Mouse (Mus musculus) CD4-positive, CD25-positive, alpha-beta regulatory T cell, adult 2 months (primary cell): Measurements from ENCODE around the gene Eddm3b.

Source experiments
- DNase-seq: peaks from one replicate; pipeline ENCODE4 v3.0.0-alpha.2; 2012; ENCODE audit warnings: low read depth, low spot score

Eddm3b gene

GRCm38 (mm10) chr14:51113916-51114560 lies at the start of gene Eddm3b:
Eddm3b (plus strand) TSS chr14:51114426.
- no peak for DNase-seq

- no peak for DNase-seq
Observed at GRCm38 (mm10) chr14:51068956-51069355, 45.3 kb upstream of the Eddm3b start.

- peak; percentile 82 for DNase-seq
Observed at GRCm38 (mm10) chr14:51069617-51070016, 44.6 kb upstream of the Eddm3b start.

- DNase-seq = no peak
Observed at GRCm38 (mm10) chr14:51074335-51074734, 39.9 kb upstream of the Eddm3b start, which contains the start of gene Olfr750. Olfr750 (minus strand) TSS chr14:51074435.

GRCm38 (mm10) chr14:51079180-51079579 lies 35.0 kb upstream of the Eddm3b start:
- no peak for DNase-seq

GRCm38 (mm10) chr14:51081035-51081434 lies 33.2 kb upstream of the Eddm3b start:
- DNase-seq = no peak

- peak; percentile 78 for DNase-seq
Observed at GRCm38 (mm10) chr14:51082599-51083581, 31.3 kb upstream of the Eddm3b start.

- DNase-seq = peak; percentile 32
Observed at GRCm38 (mm10) chr14:51083805-51084204, 30.4 kb upstream of the Eddm3b start.

- no peak for DNase-seq
Observed at GRCm38 (mm10) chr14:51085086-51085485, 29.1 kb upstream of the Eddm3b start.

GRCm38 (mm10) chr14:51085911-51086310 lies 28.3 kb upstream of the Eddm3b start:
- DNase-seq = no peak

GRCm38 (mm10) chr14:51087762-51088161 lies 26.5 kb upstream of the Eddm3b start:
- DNase-seq = no peak

GRCm38 (mm10) chr14:51088166-51088969 lies 25.9 kb upstream of the Eddm3b start:
- peak; percentile 85 for DNase-seq

- DNase-seq = peak; percentile 98
Observed at GRCm38 (mm10) chr14:51088970-51089673, 25.1 kb upstream of the Eddm3b start.

- DNase-seq = no peak
Observed at GRCm38 (mm10) chr14:51089674-51090076, 24.6 kb upstream of the Eddm3b start.

- peak; percentile 90 for DNase-seq
Observed at GRCm38 (mm10) chr14:51090077-51090781, 24.0 kb upstream of the Eddm3b start.

GRCm38 (mm10) chr14:51090921-51091900 lies 23.0 kb upstream of the Eddm3b start, which contains the start of the genes Rnase4 and Ang:
Rnase4 (plus strand) TSS chr14:51091077.
Ang (plus strand) TSS chr14:51091150.
- peak; percentile 67 for DNase-seq

- DNase-seq = no peak
Observed at GRCm38 (mm10) chr14:51092073-51092620, 22.1 kb upstream of the Eddm3b start.

- peak; percentile 44 for DNase-seq
Observed at GRCm38 (mm10) chr14:51093496-51093895, 20.7 kb upstream of the Eddm3b start.
